Mouse (Mus musculus) left cerebral cortex, postnatal 10 days (tissue): ENCODE measurements at regions not wholly inside any gene's neighbourhood (a gene's known extent, or its start where the extent isn't known, plus 50 kb on each side); places are given as distances from the start of the nearest gene placed in this dataset.

Source experiments
- DNase-seq, 2 experiments: peaks; one replicate each; pipeline ENCODE4 v3.0.0; 2021 to 2022; ENCODE audit warnings: low spot score in 2 of 2, mixed read lengths in 1 of 2; ENCODE audit errors: extremely low spot score in 1 of 2
- intact Hi-C: fragments of 180-260 bp; cut with DNase I; formaldehyde crosslinking; loops from one replicate; pipeline ENCODE4 v1.15.1; 2025

DNA sequence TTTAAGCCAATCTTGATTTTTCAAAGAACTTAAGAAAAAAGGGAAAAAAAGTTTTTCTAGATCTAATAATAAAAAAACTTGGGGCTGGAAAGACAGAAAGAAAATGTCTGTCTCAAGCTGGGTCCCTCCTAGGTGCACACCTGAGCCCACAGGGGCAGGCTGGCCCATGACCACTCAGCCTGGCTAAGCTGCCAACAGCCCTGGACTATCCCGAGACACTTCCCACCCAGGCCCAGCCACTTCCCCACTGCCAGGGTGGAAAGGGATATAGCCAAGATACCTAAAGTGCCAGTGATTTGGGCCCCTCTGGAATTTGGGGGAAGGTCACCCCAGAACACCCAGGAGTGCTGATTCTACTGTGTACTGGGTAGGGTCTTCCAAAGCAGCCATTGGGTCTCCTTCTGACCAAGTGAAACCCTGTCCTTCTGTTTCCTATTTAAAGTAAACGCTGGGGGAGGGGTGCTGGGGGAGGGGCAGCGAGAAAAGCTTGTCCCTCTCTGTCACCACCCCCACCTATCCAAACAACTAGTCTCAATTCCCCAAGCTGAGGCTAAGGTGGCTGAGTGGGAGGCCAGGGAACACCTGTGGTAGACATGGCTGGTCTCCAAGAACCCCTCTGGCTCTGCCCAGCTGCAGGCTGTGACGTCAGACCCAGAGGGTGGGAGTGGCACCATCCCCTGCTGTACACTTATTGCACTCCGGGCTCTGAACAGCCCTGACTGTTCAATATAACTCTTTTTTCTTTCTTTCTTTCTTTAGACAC lies 62.6 kb downstream of the Mcfd2 start:
- intact Hi-C loops = no loop called here
- DNase-seq = no peak

DNA sequence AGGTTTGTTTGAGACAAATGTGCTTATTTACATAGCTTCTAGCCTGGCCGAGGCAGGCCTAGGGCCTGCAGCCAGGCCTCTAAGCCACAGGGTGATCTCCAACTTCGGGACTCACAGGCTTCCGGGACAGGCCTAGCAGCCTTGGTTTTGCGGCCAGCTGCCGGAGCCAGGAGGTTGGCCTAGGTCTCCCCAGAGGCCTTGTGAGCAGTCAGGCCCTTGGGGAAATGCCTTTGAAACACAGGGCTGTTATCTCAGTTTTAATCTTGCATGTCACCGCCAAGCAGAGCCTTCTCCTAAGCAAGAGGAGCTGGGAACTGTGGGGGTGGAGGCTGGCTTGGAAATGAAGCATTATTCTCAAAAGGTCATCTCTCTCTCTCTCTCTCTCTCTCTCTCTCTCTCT lies 63.2 kb downstream of the Mcfd2 start:
- intact Hi-C loops = no loop called here

DNA sequence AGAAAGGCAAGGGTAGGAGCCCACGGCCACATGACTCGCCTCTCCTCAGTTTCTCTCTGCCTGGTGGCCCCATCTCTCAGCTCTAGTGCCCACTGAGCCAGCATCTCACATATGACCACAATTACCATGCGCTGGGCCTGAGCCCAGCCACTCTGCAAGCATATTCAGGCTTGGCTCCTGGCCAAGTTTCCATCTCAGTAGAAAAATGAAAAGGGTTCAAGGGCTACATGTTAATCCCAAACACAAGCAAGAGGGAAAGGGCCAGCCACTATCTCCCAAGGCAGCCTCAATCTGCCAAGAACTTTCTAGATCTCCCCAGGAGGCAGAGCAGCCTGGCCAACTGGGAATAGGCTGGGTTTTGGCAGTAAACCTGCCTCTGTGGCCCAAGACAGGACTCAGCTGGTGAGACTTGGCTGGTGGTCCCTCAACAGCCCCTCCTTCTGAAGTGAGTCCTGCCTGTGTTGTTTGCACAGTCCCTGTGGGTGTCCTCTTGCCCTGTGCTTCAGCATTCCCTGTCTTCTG lies 65.0 kb downstream of the Mcfd2 start:
- intact Hi-C loops = no loop called here

More for the DNA sequence above, 63.2 kb downstream of the Mcfd2 start:
- peak in 1 of 2 experiments; percentile 81 for DNase-seq

DNA sequence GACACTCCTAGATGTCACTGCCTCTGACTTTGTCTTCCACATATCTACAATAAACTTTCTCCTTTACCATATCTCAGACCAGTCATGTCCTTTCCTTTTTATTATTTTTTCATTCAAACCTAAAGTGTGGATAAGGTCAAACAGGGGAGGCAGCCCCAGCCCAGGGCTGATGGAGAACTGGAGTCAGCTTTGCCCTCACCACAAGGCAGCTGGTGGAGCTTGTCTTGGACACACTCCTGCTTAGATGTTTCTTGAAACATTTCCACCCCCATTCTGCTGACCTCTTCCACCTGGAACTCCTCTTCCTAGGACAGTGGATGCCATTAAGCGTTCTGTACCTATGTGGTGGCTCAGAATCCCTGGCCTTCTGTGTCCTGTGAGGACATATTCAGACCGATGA lies 65.6 kb downstream of the Mcfd2 start:
- intact Hi-C loops = no loop called here
- no peak for DNase-seq

More for the DNA sequence above, 65.0 kb downstream of the Mcfd2 start:
- DNase-seq = peak; percentile 12 to 58

DNA sequence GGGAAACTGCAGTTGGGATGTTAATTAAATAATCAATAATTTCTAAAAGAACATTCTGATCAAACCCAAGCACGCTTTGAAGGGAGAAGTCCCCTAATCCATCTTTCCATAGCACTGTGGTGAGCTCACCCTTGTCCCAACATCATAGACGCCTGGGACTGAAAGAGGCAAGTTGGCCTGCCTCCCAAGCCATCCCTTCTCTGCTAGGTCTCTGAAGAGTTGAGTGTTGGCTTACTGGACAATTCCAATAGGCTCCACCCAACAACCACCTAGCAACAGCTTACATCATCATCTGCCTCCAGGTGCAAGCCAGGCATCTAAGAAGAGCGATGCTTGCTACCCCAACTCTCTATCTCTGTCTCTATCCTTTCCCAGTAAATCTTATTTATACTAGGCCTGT lies 66.6 kb downstream of the Mcfd2 start:
- no peak for DNase-seq
- intact Hi-C loops = no loop called here

DNA sequence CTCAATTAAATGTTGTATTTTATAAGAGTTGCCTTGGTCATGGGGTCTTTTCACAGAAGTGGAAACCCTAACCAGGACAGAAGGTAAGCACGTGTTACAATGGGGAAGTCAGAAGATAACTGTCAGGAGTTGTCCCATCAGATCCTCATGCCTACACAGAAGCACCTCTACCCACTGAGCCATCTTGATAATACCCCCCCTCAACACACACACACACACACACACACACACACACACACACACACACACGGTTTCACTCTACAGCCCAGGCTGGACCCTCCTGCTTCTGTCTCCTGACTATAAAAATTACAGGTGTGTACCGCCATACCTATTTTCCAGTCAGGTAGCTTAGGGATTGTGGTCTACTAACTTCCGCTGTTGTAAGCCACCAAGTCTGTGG lies 68.3 kb downstream of the Mcfd2 start:
- DNase-seq = no peak

DNA sequence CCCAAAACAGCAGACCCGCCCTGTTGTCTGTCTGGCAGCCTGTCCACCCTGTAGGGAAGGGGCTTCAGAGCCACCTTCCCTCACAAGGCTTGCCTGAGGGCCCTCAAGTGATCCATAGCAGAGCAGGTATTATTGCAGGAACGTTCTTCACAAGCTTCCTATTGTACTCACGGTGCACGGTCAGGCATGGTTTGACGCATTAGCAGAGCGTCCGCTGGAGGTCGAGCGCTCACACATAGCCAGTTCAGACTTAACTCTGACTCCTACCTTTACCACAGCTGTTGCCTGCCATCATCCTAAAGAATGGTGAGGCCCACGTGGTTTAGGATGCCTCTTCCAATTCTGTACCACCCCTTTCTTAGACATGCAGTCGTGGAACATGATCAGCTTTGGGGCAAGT lies 71.1 kb downstream of the Mcfd2 start:
- intact Hi-C loops = no loop called here
- DNase-seq = no peak

More for the DNA sequence above, 68.3 kb downstream of the Mcfd2 start:
- intact Hi-C loops = no loop called here

DNA sequence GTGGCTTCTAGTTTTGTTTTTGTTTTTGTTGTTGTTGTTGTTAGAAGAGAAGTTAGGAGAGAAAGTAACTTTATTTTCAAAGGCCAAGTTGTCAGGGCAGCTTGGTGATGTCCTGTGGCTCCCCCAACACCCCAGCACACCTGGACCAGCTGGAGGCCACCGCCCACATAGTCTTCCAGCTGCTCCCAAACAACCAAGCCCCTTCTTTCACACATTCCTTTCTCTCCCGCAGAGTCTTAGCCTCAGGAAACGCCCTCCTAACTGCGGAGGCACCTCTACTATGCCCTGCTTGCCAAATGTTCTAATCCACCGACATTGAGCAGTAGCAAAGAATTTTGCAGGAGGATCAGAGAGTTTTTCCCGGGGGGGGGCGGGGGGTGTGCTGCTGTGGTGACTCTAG lies 72.3 kb downstream of the Mcfd2 start:
- intact Hi-C loops = no loop called here
- DNase-seq = no peak

DNA sequence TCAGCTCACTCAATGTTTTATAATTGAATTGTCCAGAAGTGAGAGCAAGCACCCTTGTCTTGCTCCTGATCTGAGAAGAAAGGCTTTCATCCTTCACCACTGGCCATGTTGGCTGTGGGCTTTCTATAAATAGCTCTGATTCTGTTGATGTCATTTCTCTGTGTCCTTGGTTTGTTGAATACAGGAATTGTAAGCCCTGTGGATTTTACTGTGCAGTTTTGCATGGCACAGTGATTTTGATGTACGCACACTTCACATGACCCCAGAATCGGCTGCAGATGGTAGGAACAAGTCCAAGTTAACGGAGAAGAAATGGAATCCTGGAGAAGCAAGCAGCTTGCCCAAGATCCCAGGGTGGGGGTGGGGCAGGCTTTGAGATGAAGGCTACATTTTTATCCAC lies 76.1 kb downstream of the Mcfd2 start:
- intact Hi-C loops = no loop called here
- DNase-seq = no peak
